In genomic region chr19:45237099-45237498, GRCm38 (mm10) we compare ENCODE assay signal across 18 mouse cellular contexts. TPM values are rescaled to one million over a fixed set of nuclear protein-coding genes. Genes with fewer than 3 reads are reported as not detected.
DNase-seq lines count a peak whose midpoint lies in the region; ATAC-seq lines count a peak whose summit lies in the region.
"Had no signal": no experiment of that assay in that cellular context is flagged by ENCODE, and none has a peak within 500 bp of the region (broad histone marks: within the 10 kb centered on the region; RNA-seq: fewer than 3 reads in every experiment).

No protein-coding gene starts in this region.

- no peaks in the 10 kb centered on the region for H3K36me3 ChIP-seq in kidney, embryonic 15.5 days
- H3K36me3 ChIP-seq in embryonic facial prominence, embryonic 14.5 days (ENCODE audit: control insufficient read depth, insufficient read depth, low read length): no peaks in the 10 kb centered on the region
- H3K36me3 ChIP-seq in hindbrain, embryonic 14.5 days (replicated peaks; ENCODE audit: control insufficient read depth, insufficient read depth): no peaks in the 10 kb centered on the region
- H3K36me3 ChIP-seq: embryonic facial prominence, embryonic 12.5 days; forebrain, embryonic 15.5 days had no signal

- H3K4me3 ChIP-seq in kidney, embryonic 15.5 days (replicated peaks): no peak overlapping the region
- H3K4me3 ChIP-seq in embryonic facial prominence, embryonic 14.5 days (ENCODE audit: low read depth, low read length): peak overlapping the region; percentile 39; the same call in 1 of the 2 replicates
- peak overlapping the region; percentile 46 for H3K4me3 ChIP-seq in hindbrain, embryonic 14.5 days (replicated peaks; ENCODE audit: low read length)

- no peak for DNase-seq in kidney, postnatal 25 days
- DNase-seq in embryonic facial prominence, embryonic 14.5 days (ENCODE audit: low spot score): no peak
- DNase-seq in hindbrain, embryonic 14.5 days (ENCODE audit: low spot score): no peak
- peak; percentile 38 for DNase-seq in neural tube, embryonic 10.5 days (ENCODE audit: extremely low spot score, low spot score)
- no peak for DNase-seq in cerebellum, adult 9-11 months
- no peak for DNase-seq in urinary bladder, postnatal 25 days (ENCODE audit: low spot score)
- DNase-seq: adrenal gland, postnatal 36 days; cerebellum, adult 11 months; spleen, adult 18-20 months had no signal

- no peak overlapping the region for H3K9ac ChIP-seq in kidney, embryonic 15.5 days
- H3K9ac ChIP-seq in embryonic facial prominence, embryonic 14.5 days (ENCODE audit: low read depth, low read length): no peak overlapping the region
- H3K9ac ChIP-seq in hindbrain, embryonic 14.5 days: peak overlapping the region; percentile 78
- H3K9ac ChIP-seq: forebrain, embryonic 15.5 days had no signal

- no peaks in the 10 kb centered on the region; the same call in 1 of the 2 replicates for H3K9me3 ChIP-seq in kidney, embryonic 15.5 days (replicated peaks)
- no peaks in the 10 kb centered on the region for H3K9me3 ChIP-seq in embryonic facial prominence, embryonic 14.5 days (ENCODE audit: control insufficient read depth, low read length)
- no peaks in the 10 kb centered on the region for H3K9me3 ChIP-seq in hindbrain, embryonic 14.5 days (ENCODE audit: control insufficient read depth, low read length)
- H3K9me3 ChIP-seq: embryonic facial prominence, embryonic 12.5 days; forebrain, embryonic 15.5 days; megakaryocyte, embryonic 14.5 days had no signal

- H3K4me2 ChIP-seq in kidney, embryonic 15.5 days: peak overlapping the region; percentile 61
- H3K4me2 ChIP-seq in embryonic facial prominence, embryonic 14.5 days (ENCODE audit: low read depth, low read length): peak overlapping the region; percentile 53; the same call in 1 of the 2 replicates
- peak overlapping the region; percentile 54 for H3K4me2 ChIP-seq in hindbrain, embryonic 14.5 days (replicated peaks)

- H3K27ac ChIP-seq in kidney, embryonic 15.5 days: no peak overlapping the region
- H3K27ac ChIP-seq in embryonic facial prominence, embryonic 14.5 days (replicated peaks; ENCODE audit: low read depth, low read length): no peak overlapping the region
- H3K27ac ChIP-seq in hindbrain, embryonic 14.5 days: peak overlapping the region; percentile 96
- H3K27ac ChIP-seq: embryonic facial prominence, embryonic 12.5 days; forebrain, embryonic 15.5 days had no signal

- peaks cover 40% of the 10 kb centered on the region for H3K4me1 ChIP-seq in kidney, embryonic 15.5 days
- H3K4me1 ChIP-seq in embryonic facial prominence, embryonic 14.5 days (ENCODE audit: control insufficient read depth, insufficient read depth, low read length): peaks cover 10% of the 10 kb centered on the region; the same call in 1 of the 2 replicates
- H3K4me1 ChIP-seq in hindbrain, embryonic 14.5 days (replicated peaks; ENCODE audit: control insufficient read depth, insufficient read depth, low read length): 0 out of 2 replicates have a peak, but pooled peaks cover 6% of the 10 kb centered on the region

- 4% methylated on average over 8 of the region's 8 CpGs for WGBS in kidney, embryonic 15.5 days
- 4% methylated on average over 8 of the region's 8 CpGs for WGBS in embryonic facial prominence, embryonic 14.5 days
- WGBS in hindbrain, embryonic 14.5 days: 2% methylated on average over 8 of the region's 8 CpGs

- no peak for ATAC-seq in kidney, embryonic 15.5 days (replicated peaks; ENCODE audit: low FRiP score)
- no peak for ATAC-seq in embryonic facial prominence, embryonic 14.5 days (ENCODE audit: low read depth)
- no peak for ATAC-seq in hindbrain, embryonic 14.5 days (ENCODE audit: low FRiP score)
- no peak for ATAC-seq in megakaryocyte progenitor cell, adult 5-6 weeks (replicated peaks; ENCODE audit: poor library complexity)

- H3K27me3 ChIP-seq in kidney, embryonic 15.5 days: peaks cover 99% of the 10 kb centered on the region
- peaks cover 97% of the 10 kb centered on the region for H3K27me3 ChIP-seq in embryonic facial prominence, embryonic 14.5 days (replicated peaks; ENCODE audit: control insufficient read depth, insufficient read depth, low read length)
- peaks cover 85% of the 10 kb centered on the region for H3K27me3 ChIP-seq in hindbrain, embryonic 14.5 days (ENCODE audit: control insufficient read depth, insufficient read depth, low read length)

RNA-seq across cellular contexts. Expression of gene Lbx1, which starts 1.5 kb away (rescaled TPM):
- 0.06 and 0.14 TPM in 2 replicates for polyA plus RNA-seq in kidney, embryonic 15.5 days (2015; fragmentation: Nextera tagmentation; extraction: Ambion mirVana)
- 1.6 and 2.0 TPM in 2 replicates for polyA plus RNA-seq in embryonic facial prominence, embryonic 14.5 days (2014; fragmentation: Nextera tagmentation; extraction: Ambion mirVana)
- polyA plus RNA-seq in hindbrain, embryonic 14.5 days (2014; fragmentation: Nextera tagmentation; extraction: Ambion mirVana): 18.5 and 20.4 TPM in 2 replicates
- total RNA-seq in megakaryocyte progenitor cell, adult 5-6 weeks (2015): not detected in 2 replicates
- not detected in 2 replicates for total RNA-seq in megakaryocyte progenitor cell, adult 5-6 weeks (2017)
- total RNA-seq: CH12.LX; granulocyte monocyte progenitor cell, adult 5-6 weeks; layer of hippocampus, postnatal 10 days had no signal
- polyA plus RNA-seq: forebrain, embryonic 15.5 days; liver, adult 2 months had no signal
